Mouse (Mus musculus) midbrain, embryonic 11.5 days (tissue): ENCODE measurements around the gene Mcee. TPM values are rescaled to one million over a fixed set of nuclear protein-coding genes. Genes with fewer than 3 reads are reported as not detected.
A peak's percentile ranks its signal among the peaks of the same experiment; 100 is the strongest.

Experiments used
- ATAC-seq: fragments of 200-750 bp; cut with Nextera tagmentation; 2 replicates; pipeline ENCODE4 v1.8.0; 2017; ENCODE audit warnings: moderate TSS enrichment, moderate library complexity; ENCODE audit not compliant: low FRiP score
- DNase-seq: peaks from one replicate; pipeline ENCODE4 v3.0.0; 2015; ENCODE audit warnings: low spot score; ENCODE audit errors: missing footprints
- H3K27ac ChIP-seq: fragments of 300-500 bp; sonication (generic); 2 replicates; pipeline ENCODE4 v1.5.1; 2014; ENCODE audit warnings: low read depth, low read length
- H3K27me3 ChIP-seq: fragments of 300-500 bp; sonication (generic); 2 replicates; pipeline ENCODE4 v1.6.1; 2014; ENCODE audit warnings: mild to moderate bottlenecking, low read length, moderate library complexity, mixed read lengths; ENCODE audit not compliant: control insufficient read depth, insufficient read depth
- H3K36me3 ChIP-seq: fragments of 300-500 bp; sonication (generic); 2 replicates; pipeline ENCODE4 v1.6.1; 2014; ENCODE audit warnings: mild to moderate bottlenecking, low read length, moderate library complexity, mixed read lengths; ENCODE audit not compliant: control insufficient read depth, insufficient read depth
- H3K4me1 ChIP-seq: fragments of 300-500 bp; sonication (generic); 2 replicates; pipeline ENCODE4 v1.6.1; 2014; ENCODE audit warnings: low read length; ENCODE audit not compliant: control insufficient read depth, insufficient read depth
- H3K4me2 ChIP-seq: fragments of 300-500 bp; sonication (generic); 2 replicates; pipeline ENCODE4 v1.6.1; 2014; ENCODE audit warnings: mild to moderate bottlenecking, moderate library complexity
- H3K4me3 ChIP-seq: fragments of 300-500 bp; sonication (generic); 2 replicates; pipeline ENCODE4 v1.5.1; 2014; ENCODE audit warnings: low read depth, low read length
- H3K9ac ChIP-seq: fragments of 300-500 bp; sonication (generic); 2 replicates; pipeline ENCODE4 v1.6.1; 2014; ENCODE audit warnings: low read length
- H3K9me3 ChIP-seq: fragments of 300-500 bp; sonication (generic); 2 replicates; pipeline ENCODE4 v1.6.1; 2016; ENCODE audit warnings: low read length; ENCODE audit not compliant: control insufficient read depth
- WGBS: fragments of 180-500 bp; shearing (Covaris S2); extraction: QIAGEN DNeasy Blood & Tissue Kit; methylation state at CpG from one replicate; pipeline ENCODE4 v1.1.7; 2014; 5-methylcytosine and 5-hydroxymethylcytosine counted together
- polyA plus RNA-seq: library from polyadenylated mRNA; unstranded; fragments of >200 nt; fragmentation: Nextera tagmentation; extraction: Ambion mirVana; gene quantifications from 2 replicates; pipeline ENCODE4 v1.2.1, GENCODE M21; 2014

Gene Mcee
- polyA plus RNA-seq: 43.2 and 45.6 TPM in 2 replicates

- H3K36me3 ChIP-seq: no peaks in the 10 kb centered on the region
- H3K4me2 ChIP-seq: peak within 1 kb of the TSS; percentile 86
- H3K9ac ChIP-seq: peak within 1 kb of the TSS; percentile 76
- peaks cover 12% of the 10 kb centered on the region for H3K4me1 ChIP-seq
- no peaks in the 10 kb centered on the region for H3K9me3 ChIP-seq
- no peaks in the 10 kb centered on the region for H3K27me3 ChIP-seq
- under 1% methylated on average over 54 of the region's 54 CpGs for WGBS
- DNase-seq (peak; percentile 100), ATAC-seq (peak; percentile 99)
- no peak within 1 kb of the TSS for H3K27ac ChIP-seq
- H3K4me3 ChIP-seq: peak within 1 kb of the TSS; percentile 71
These were observed at the start of gene Mcee, which contains the start of gene Mphosph10 for GRCm38 (mm10) chr7:64392122-64392818. TSS of gene Mcee (plus strand) at chr7:64392607. TSS of gene Mphosph10 (minus strand) at chr7:64392268.

- no peak overlapping the region for H3K4me2 ChIP-seq
- H3K9ac ChIP-seq: no peak overlapping the region
- H3K36me3 ChIP-seq: peaks cover 9% of the 10 kb centered on the region; the same call in 1 of the 2 replicates
- no peaks in the 10 kb centered on the region for H3K4me1 ChIP-seq
- no peak overlapping the region for H3K4me3 ChIP-seq
- ATAC-seq (no peak), DNase-seq (no peak)
- H3K27ac ChIP-seq: no peak overlapping the region
- WGBS: 87% methylated on average over 1 of the region's 1 CpGs
- H3K9me3 ChIP-seq: no peaks in the 10 kb centered on the region
- H3K27me3 ChIP-seq: no peaks in the 10 kb centered on the region
These were observed 44.6 kb upstream of the Mcee start for GRCm38 (mm10) chr7:64347813-64348212.

- Histone ChIP-seq H3K27me3 (no peaks in the 10 kb centered on the region), H3K4me2 (no peak overlapping the region), H3K9ac (no peak overlapping the region), H3K9me3 (no peaks in the 10 kb centered on the region), H3K27ac (no peak overlapping the region), H3K4me3 (no peak overlapping the region), H3K36me3 (peaks cover 12% of the 10 kb centered on the region), H3K4me1 (peaks cover 3% of the 10 kb centered on the region; the same call in 1 of the 2 replicates)
- ATAC-seq: no peak
- WGBS: 93% methylated on average over 15 of the region's 15 CpGs
- no peak for DNase-seq
These were observed 43.1 kb upstream of the Mcee start for GRCm38 (mm10) chr7:64349147-64349861.

GRCm38 (mm10) chr7:64351087-64351486 is 41.3 kb upstream of the Mcee start:
- Histone ChIP-seq H3K36me3 (peaks cover 12% of the 10 kb centered on the region), H3K4me1 (peaks cover 5% of the 10 kb centered on the region; the same call in 1 of the 2 replicates), H3K9me3 (no peaks in the 10 kb centered on the region), H3K9ac (no peak overlapping the region), H3K27me3 (no peaks in the 10 kb centered on the region), H3K27ac (no peak overlapping the region), H3K4me2 (no peak overlapping the region), H3K4me3 (no peak overlapping the region)
- DNase-seq: no peak
- 81% methylated on average over 4 of the region's 4 CpGs for WGBS
- ATAC-seq: no peak

- Histone ChIP-seq H3K27ac (no peak overlapping the region), H3K4me3 (no peak overlapping the region), H3K36me3 (peaks cover 3% of the 10 kb centered on the region), H3K9ac (no peak overlapping the region), H3K4me1 (peaks cover 5% of the 10 kb centered on the region; the same call in 1 of the 2 replicates), H3K4me2 (no peak overlapping the region), H3K27me3 (no peaks in the 10 kb centered on the region), H3K9me3 (no peaks in the 10 kb centered on the region)
- peak; percentile 84 for DNase-seq
- ATAC-seq: 0 out of 2 replicates have a peak, but pooled peaks have one; percentile 33
- WGBS: 32% methylated on average over 14 of the region's 14 CpGs
These were observed 38.2 kb upstream of the Mcee start for GRCm38 (mm10) chr7:64354206-64354605.

- H3K36me3 ChIP-seq: peaks cover 3% of the 10 kb centered on the region; the same call in 1 of the 2 replicates
- H3K4me1 ChIP-seq: peaks cover 5% of the 10 kb centered on the region; the same call in 1 of the 2 replicates
- ATAC-seq (no peak), DNase-seq (no peak)
- H3K27me3 ChIP-seq: no peaks in the 10 kb centered on the region
- H3K4me2 ChIP-seq: no peak overlapping the region
- H3K9ac ChIP-seq: no peak overlapping the region
- 90% methylated on average over 5 of the region's 5 CpGs for WGBS
- H3K4me3 ChIP-seq: no peak overlapping the region
- H3K27ac ChIP-seq: no peak overlapping the region
- H3K9me3 ChIP-seq: no peaks in the 10 kb centered on the region
These were observed 35.7 kb upstream of the Mcee start for GRCm38 (mm10) chr7:64356661-64357060.

GRCm38 (mm10) chr7:64357405-64357804 is 35.0 kb upstream of the Mcee start:
- H3K9ac ChIP-seq: no peak overlapping the region
- WGBS: 89% methylated on average over 9 of the region's 9 CpGs
- H3K27me3 ChIP-seq: no peaks in the 10 kb centered on the region
- DNase-seq (no peak), ATAC-seq (no peak)
- H3K4me2 ChIP-seq: no peak overlapping the region
- H3K9me3 ChIP-seq: no peaks in the 10 kb centered on the region
- no peak overlapping the region for H3K27ac ChIP-seq
- no peak overlapping the region for H3K4me3 ChIP-seq
- peaks cover 8% of the 10 kb centered on the region for H3K36me3 ChIP-seq
- H3K4me1 ChIP-seq: peaks cover 5% of the 10 kb centered on the region; the same call in 1 of the 2 replicates

GRCm38 (mm10) chr7:64358666-64359065 is 33.7 kb upstream of the Mcee start:
- H3K4me3 ChIP-seq: no peak overlapping the region
- H3K27me3 ChIP-seq: no peaks in the 10 kb centered on the region
- DNase-seq (no peak), ATAC-seq (no peak)
- 88% methylated on average over 6 of the region's 6 CpGs for WGBS
- H3K36me3 ChIP-seq: peaks cover 5% of the 10 kb centered on the region
- H3K9ac ChIP-seq: no peak overlapping the region
- H3K4me2 ChIP-seq: no peak overlapping the region
- peaks cover 5% of the 10 kb centered on the region; the same call in 1 of the 2 replicates for H3K4me1 ChIP-seq
- H3K9me3 ChIP-seq: no peaks in the 10 kb centered on the region
- H3K27ac ChIP-seq: no peak overlapping the region
